Mouse (Mus musculus): ENCODE measurements around the gene Pebp1. TPM values are rescaled to one million over a fixed set of nuclear protein-coding genes. Genes with fewer than 3 reads are reported as not detected.

Pebp1 gene
- total and polyA plus RNA-seq, 3 experiments = 558 to 568 TPM; not detected in 1

DNA sequence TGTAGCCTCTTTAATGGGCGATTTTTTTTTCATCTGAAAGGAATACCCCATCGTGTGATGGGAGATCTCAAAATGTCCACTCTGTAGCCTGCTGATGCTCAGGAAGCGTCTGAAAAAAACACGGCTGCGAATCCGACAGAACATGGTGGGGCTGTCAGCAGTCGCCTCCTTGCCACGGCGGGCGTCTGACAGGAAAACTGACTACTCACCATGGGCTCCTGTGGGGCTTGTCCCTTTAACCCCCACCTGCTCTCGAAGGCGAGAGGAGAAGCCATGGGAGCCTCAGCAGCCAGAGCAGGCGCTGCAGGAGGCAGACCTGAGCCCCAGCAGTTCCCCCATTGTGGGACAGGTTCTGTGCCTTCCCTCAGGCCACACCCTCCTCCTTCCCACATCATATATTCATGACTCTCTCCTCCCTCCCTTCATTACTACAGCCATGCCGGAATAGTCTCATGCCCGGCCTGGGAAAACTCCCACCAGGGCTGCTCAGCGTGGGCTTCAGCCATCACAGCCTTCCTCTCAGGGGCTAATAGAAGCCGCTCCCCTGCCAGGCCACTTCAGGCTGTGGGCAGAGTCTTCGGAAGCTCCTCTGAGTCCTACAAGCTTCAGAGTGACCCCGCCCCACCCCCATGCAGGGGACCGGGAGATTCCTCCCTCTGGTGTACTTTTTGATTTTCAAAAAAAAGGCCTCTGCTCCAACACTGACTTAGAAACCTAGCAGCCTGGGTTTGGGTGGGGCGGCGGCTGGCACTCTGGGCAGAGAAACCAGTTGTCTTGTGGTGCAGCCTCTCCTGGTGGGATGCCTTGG lies 44.5 kb downstream of the Pebp1 start:
- no peaks in the 10 kb centered on the region for H3K79me2 ChIP-seq (ENCODE audit: control insufficient read depth, insufficient read depth, low read length, poor library complexity)
- no peak overlapping the region for H3K27ac ChIP-seq (ENCODE audit: control insufficient read depth, low read depth, low read length)
- H3K27me3 ChIP-seq (ENCODE audit: control insufficient read depth in 1 of 2, insufficient read depth in 2 of 2, low read length in 2 of 2) = no peaks in the 10 kb centered on the region
- no peaks in the 10 kb centered on the region for H3K9me3 ChIP-seq (replicated peaks; ENCODE audit: insufficient read depth, low read length)
- H3K9ac ChIP-seq (ENCODE audit: control insufficient read depth, low read depth, low read length, poor library complexity, severe bottlenecking) = no peak overlapping the region
- peaks cover 6 to 21% of the 10 kb centered on the region in 2 experiments for H3K4me1 ChIP-seq (ENCODE audit: control insufficient read depth in 1 of 2, insufficient read depth in 2 of 2, low read length in 2 of 2)
- H3K4me3 ChIP-seq (ENCODE audit: control insufficient read depth in 1 of 2, insufficient read depth in 1 of 2, low read depth in 2 of 2, low read length in 2 of 2) = no peak overlapping the region
- peaks cover 6 to 19% of the 10 kb centered on the region in 2 experiments for H3K36me3 ChIP-seq (ENCODE audit: control insufficient read depth in 1 of 2, insufficient read depth in 2 of 2, low read length in 2 of 2)
- TF ChIP-seq CHD1 (IDR thresholded peaks at IDR 0.05; ENCODE audit: low read depth, low read length) (no peak), MAX (IDR thresholded peaks at IDR 0.05; ENCODE audit: low read length) (no peak), POLR2AphosphoS5 (IDR thresholded peaks at IDR 0.05; ENCODE audit: borderline replicate concordance, low read depth, low read length) (no peak), ETS1 (IDR thresholded peaks at IDR 0.05; ENCODE audit: low read depth, low read length) (no peak), HCFC1 (IDR thresholded peaks at IDR 0.05; ENCODE audit: low read depth, low read length) (no peak), EP300 (IDR thresholded peaks at IDR 0.05; ENCODE audit: low read depth in 1 of 2, low read length in 2 of 2) (no peak), NELFE (IDR thresholded peaks at IDR 0.05; ENCODE audit: low read depth, low read length) (no peak), CHD2 (IDR thresholded peaks at IDR 0.05; ENCODE audit: low read length) (no peak), MAFK (IDR thresholded peaks at IDR 0.05; ENCODE audit: borderline replicate concordance, low read depth, low read length) (no peak), ELF1 (IDR thresholded peaks at IDR 0.05; ENCODE audit: low read depth, low read length) (no peak), UBTF (IDR thresholded peaks at IDR 0.05; ENCODE audit: borderline replicate concordance, insufficient read depth, low read depth, low read length) (no peak), ZMIZ1 (IDR thresholded peaks at IDR 0.05; ENCODE audit: low read depth, low read length) (no peak), BHLHE40 (IDR thresholded peaks at IDR 0.05; ENCODE audit: borderline replicate concordance, low read depth, low read length) (no peak), MYB (IDR thresholded peaks at IDR 0.05; ENCODE audit: low read depth, low read length) (no peak), JUND (IDR thresholded peaks at IDR 0.05; ENCODE audit: low read depth, low read length) (no peak), POLR2A (IDR thresholded peaks at IDR 0.05; ENCODE audit: control insufficient read depth in 1 of 2, insufficient read depth in 1 of 2, low read depth in 1 of 2, low read length in 2 of 2, poor library complexity in 1 of 2) (no peak), ZC3H11A (IDR thresholded peaks at IDR 0.05; ENCODE audit: low read depth, low read length) (no peak), KAT2A (conservative IDR thresholded peaks at IDR 0.05; ENCODE audit: low read depth, low read length) (no peak), TAL1 (IDR thresholded peaks at IDR 0.05; ENCODE audit: low read length) (no peak)
- no peak for DNase-seq (ENCODE audit: low read depth, low spot score)

DNA sequence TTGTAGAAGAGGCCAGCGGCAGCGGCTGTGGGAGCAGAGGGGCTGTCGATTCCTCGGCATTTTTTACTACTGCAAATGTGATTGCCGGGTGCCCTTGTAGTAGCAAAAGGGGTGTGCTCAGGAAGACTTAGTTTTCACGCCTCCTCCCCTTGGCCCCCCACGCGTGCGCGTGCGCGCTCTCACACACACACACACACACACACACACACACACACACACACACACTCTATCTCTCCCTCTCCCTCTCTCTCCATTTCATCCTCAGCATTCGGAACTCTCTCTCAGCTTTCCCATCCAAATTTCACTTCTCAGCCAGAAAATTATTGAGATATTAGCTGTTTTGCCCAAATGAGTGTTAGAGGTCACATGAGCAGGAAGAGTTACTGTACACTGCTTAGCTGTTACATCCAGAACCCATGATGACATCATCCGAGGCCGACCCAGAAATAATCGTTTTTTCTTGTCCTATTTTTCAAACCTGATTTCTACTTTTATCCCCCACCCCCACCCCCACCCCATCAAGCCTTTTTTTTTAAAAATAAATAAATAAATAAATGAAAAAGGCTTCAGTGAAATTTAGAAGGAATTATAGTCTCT lies 45.4 kb downstream of the Pebp1 start:
- no peak overlapping the region for H3K27ac ChIP-seq (ENCODE audit: control insufficient read depth, low read depth, low read length)
- TF ChIP-seq GABPA (IDR thresholded peaks at IDR 0.05; ENCODE audit: low read depth, low read length) (no peak), HCFC1 (IDR thresholded peaks at IDR 0.05; ENCODE audit: low read depth, low read length) (no peak), TAL1 (IDR thresholded peaks at IDR 0.05; ENCODE audit: low read length) (no peak), USF1 (IDR thresholded peaks at IDR 0.05; ENCODE audit: low read depth, low read length) (no peak), ETS1 (IDR thresholded peaks at IDR 0.05; ENCODE audit: low read depth, low read length) (no peak), ZC3H11A (IDR thresholded peaks at IDR 0.05; ENCODE audit: low read depth, low read length) (no peak), MXI1 (IDR thresholded peaks at IDR 0.05; ENCODE audit: low read depth, low read length) (no peak), NELFE (IDR thresholded peaks at IDR 0.05; ENCODE audit: low read depth, low read length) (no peak), ZKSCAN1 (IDR thresholded peaks at IDR 0.05; ENCODE audit: low read depth, low read length) (no peak), MAX (IDR thresholded peaks at IDR 0.05; ENCODE audit: low read length) (no peak), GATA1 (IDR thresholded peaks at IDR 0.05; ENCODE audit: low read depth, low read length) (no peak), ELF1 (IDR thresholded peaks at IDR 0.05; ENCODE audit: low read depth, low read length) (no peak), POLR2A (IDR thresholded peaks at IDR 0.05; ENCODE audit: control insufficient read depth in 1 of 2, insufficient read depth in 1 of 2, low read depth in 1 of 2, low read length in 2 of 2, poor library complexity in 1 of 2) (no peak), KAT2A (conservative IDR thresholded peaks at IDR 0.05; ENCODE audit: low read depth, low read length) (no peak), SMC3 (IDR thresholded peaks at IDR 0.05; ENCODE audit: low read depth, low read length) (no peak), MEF2A (IDR thresholded peaks at IDR 0.05; ENCODE audit: extremely low read depth, insufficient replicate concordance, low read depth, low read length, poor library complexity, severe bottlenecking) (no peak)

More for the DNA sequence above, 45.4 kb downstream of the Pebp1 start:
- Histone ChIP-seq H3K36me3 (ENCODE audit: control insufficient read depth in 1 of 2, insufficient read depth in 2 of 2, low read length in 2 of 2) (peaks cover 6 to 19% of the 10 kb centered on the region in 2 experiments), H3K4me3 (ENCODE audit: control insufficient read depth in 1 of 2, insufficient read depth in 1 of 2, low read depth in 2 of 2, low read length in 2 of 2) (no peak overlapping the region), H3K27me3 (ENCODE audit: control insufficient read depth in 1 of 2, insufficient read depth in 2 of 2, low read length in 2 of 2) (no peaks in the 10 kb centered on the region), H3K4me1 (ENCODE audit: control insufficient read depth in 1 of 2, insufficient read depth in 2 of 2, low read length in 2 of 2) (peaks cover 6 to 21% of the 10 kb centered on the region in 2 experiments), H3K9ac (ENCODE audit: control insufficient read depth, low read depth, low read length, poor library complexity, severe bottlenecking) (no peak overlapping the region), H3K9me3 (replicated peaks; ENCODE audit: insufficient read depth, low read length) (no peaks in the 10 kb centered on the region), H3K79me2 (ENCODE audit: control insufficient read depth, insufficient read depth, low read length, poor library complexity) (no peaks in the 10 kb centered on the region)
- no peak for DNase-seq (ENCODE audit: low read depth, low spot score)
